Mouse (Mus musculus): Measurements from ENCODE around the gene Zbtb5. TPM values are rescaled to one million over a fixed set of nuclear protein-coding genes. Genes with fewer than 3 reads are reported as not detected.
"Not testable (repeated sequence)": the region's sequence is repeated elsewhere in the genome, so short reads cannot be mapped to it uniquely, and the experiment has no call there.

Zbtb5 gene
- polyA plus RNA-seq (2016; fragmentation: Nextera tagmentation; extraction: Ambion mirVana), result 36.5 and 37.6 TPM in 2 replicates

- Histone ChIP-seq H3K27ac (peak within 1 kb of the TSS; percentile 96), H3K9me3 (no peaks in the 10 kb centered on the region)
- peak; percentile 99 for DNase-seq (ENCODE audit: extremely low spot score, low spot score)
Observed at GRCm38 (mm10) chr4:45012105-45012975, at the start of gene Zbtb5. Gene Zbtb5 (minus strand): TSS chr4:45012412.

DNA sequence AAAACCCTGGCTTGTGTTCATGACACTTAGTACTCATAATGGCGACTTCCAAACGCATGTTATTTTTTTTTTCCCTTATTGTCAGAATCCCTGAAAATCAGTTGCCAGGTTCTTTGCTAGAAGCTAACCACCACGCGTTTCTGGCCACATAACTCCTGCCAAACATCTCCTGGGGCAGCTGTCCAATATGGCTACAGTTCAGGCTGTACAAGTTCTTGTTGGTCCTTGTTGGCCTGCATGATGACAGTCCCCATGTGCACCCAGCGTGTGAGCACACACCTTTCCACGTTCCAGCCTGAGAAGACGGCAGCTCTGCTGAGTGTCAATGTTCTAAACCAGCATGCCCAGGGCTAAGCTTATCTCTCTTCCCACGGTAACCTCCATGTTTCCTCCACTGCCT, 43.2 kb upstream of the Zbtb5 start:
- Histone ChIP-seq H3K4me3 (no peak overlapping the region), H3K9me3 (no peaks in the 10 kb centered on the region), H3K27ac (no peak overlapping the region), H3K36me3 (replicated peaks) (peaks cover 47% of the 10 kb centered on the region), H3K27me3 (ENCODE audit: poor library complexity, severe bottlenecking) (no peaks in the 10 kb centered on the region), H3K4me1 (no peaks in the 10 kb centered on the region)
- 90% methylated on average over 8 of the region's 8 CpGs for WGBS
- DNase-seq (ENCODE audit: extremely low spot score, low spot score), result no peak

More at GRCm38 (mm10) chr4:45012105-45012975, at the start of gene Zbtb5:
- Histone ChIP-seq H3K4me1 (peaks cover 27% of the 10 kb centered on the region), H3K27me3 (ENCODE audit: poor library complexity, severe bottlenecking) (no peaks in the 10 kb centered on the region), H3K4me3 (peak within 1 kb of the TSS; percentile 83), H3K36me3 (replicated peaks) (peaks cover 4% of the 10 kb centered on the region; the same call in 1 of the 2 replicates)
- WGBS, result under 1% methylated on average over 62 of the region's 63 CpGs

DNA sequence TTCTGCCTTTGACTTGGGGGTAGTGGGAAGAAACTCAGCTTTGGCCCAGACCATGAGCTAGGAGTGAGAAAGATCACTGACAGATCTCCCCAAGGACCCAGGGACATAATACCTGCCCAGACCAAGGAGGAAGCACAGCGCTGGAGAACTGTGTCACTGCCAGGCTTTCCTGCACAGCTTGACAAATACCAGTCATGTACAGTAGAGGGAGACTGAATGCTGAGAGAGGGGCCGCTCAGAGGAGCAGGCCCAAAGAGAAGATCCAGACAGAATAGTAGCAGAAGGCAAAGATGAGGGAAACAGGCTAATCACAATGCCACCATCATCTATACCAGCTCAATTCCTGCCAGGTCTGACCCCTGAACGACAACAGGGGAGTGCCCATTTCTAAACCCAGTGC, 42.6 kb upstream of the Zbtb5 start:
- WGBS, result 56% methylated on average over 3 of the region's 3 CpGs
- Histone ChIP-seq H3K27ac (no peak overlapping the region), H3K4me3 (no peak overlapping the region), H3K9me3 (no peaks in the 10 kb centered on the region), H3K36me3 (replicated peaks) (peaks cover 44% of the 10 kb centered on the region), H3K4me1 (no peaks in the 10 kb centered on the region), H3K27me3 (ENCODE audit: poor library complexity, severe bottlenecking) (no peaks in the 10 kb centered on the region)
- DNase-seq (ENCODE audit: extremely low spot score, low spot score), result no peak

GRCm38 (mm10) chr4:45047956-45048355, 35.7 kb upstream of the Zbtb5 start:
- H3K4me1 ChIP-seq, result no peaks in the 10 kb centered on the region
- no peaks in the 10 kb centered on the region for H3K9me3 ChIP-seq
- H3K36me3 ChIP-seq (replicated peaks), result peaks cover 64% of the 10 kb centered on the region
- DNase-seq (ENCODE audit: extremely low spot score, low spot score), result no peak
- H3K27me3 ChIP-seq (ENCODE audit: poor library complexity, severe bottlenecking), result no peaks in the 10 kb centered on the region
- WGBS, result 77% methylated on average over 9 of the region's 9 CpGs
- no peak overlapping the region for H3K27ac ChIP-seq
- no peak overlapping the region for H3K4me3 ChIP-seq

GRCm38 (mm10) chr4:45047286-45047887, 35.2 kb upstream of the Zbtb5 start:
- H3K4me1 ChIP-seq, result no peaks in the 10 kb centered on the region
- H3K36me3 ChIP-seq (replicated peaks), result peaks cover 67% of the 10 kb centered on the region
- H3K27me3 ChIP-seq (ENCODE audit: poor library complexity, severe bottlenecking), result no peaks in the 10 kb centered on the region
- 93% methylated on average over 9 of the region's 9 CpGs for WGBS
- no peaks in the 10 kb centered on the region for H3K9me3 ChIP-seq
- H3K27ac ChIP-seq, result no peak overlapping the region
- DNase-seq (ENCODE audit: extremely low spot score, low spot score), result no peak
- no peak overlapping the region for H3K4me3 ChIP-seq

DNA sequence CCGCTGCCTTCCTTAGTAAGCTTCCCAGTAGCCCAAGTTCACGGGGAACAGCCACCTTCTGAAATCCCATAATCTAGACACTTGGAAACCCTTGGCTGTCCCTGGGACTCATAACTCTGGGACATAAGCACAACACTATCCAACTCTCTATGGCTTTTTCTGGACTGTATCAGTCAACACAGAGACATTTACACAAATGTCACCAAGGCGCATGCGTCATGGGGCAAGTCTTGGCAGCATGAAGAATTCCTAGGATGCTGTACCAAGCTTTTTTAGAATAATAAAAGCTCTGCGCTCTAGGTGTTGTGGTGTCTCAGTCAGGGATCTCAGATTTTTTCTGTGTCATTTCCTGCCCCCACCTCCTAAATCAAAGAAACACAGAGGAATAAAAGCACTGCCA, 34.5 kb upstream of the Zbtb5 start:
- Histone ChIP-seq H3K4me1 (no peaks in the 10 kb centered on the region), H3K9me3 (no peaks in the 10 kb centered on the region), H3K4me3 (no peak overlapping the region), H3K27me3 (ENCODE audit: poor library complexity, severe bottlenecking) (no peaks in the 10 kb centered on the region), H3K36me3 (replicated peaks) (peaks cover 72% of the 10 kb centered on the region), H3K27ac (no peak overlapping the region)
- 94% methylated on average over 5 of the region's 5 CpGs for WGBS
- no peak for DNase-seq (ENCODE audit: extremely low spot score, low spot score)

DNA sequence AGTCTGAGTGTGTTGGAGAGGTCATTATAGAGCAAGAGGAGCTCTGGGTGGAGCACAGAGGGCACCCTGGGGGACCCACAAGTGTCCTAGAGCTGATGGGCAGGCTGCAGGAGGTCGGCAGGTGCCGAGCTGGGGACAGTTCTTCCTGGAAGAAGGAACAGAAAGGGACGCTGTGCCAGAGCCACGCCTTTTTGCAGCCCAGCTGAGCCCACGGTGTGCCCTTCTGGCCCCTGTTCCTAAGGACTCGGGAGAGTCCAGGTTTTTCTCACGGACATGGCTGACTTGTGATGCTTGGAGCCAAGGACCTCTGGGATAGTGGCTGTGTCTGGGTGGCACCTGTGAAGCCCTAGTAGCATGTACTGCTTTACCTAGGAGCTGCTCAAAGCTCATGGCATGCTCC, 28.6 kb upstream of the Zbtb5 start:
- peaks cover 74% of the 10 kb centered on the region for H3K36me3 ChIP-seq (replicated peaks)
- no peak overlapping the region for H3K27ac ChIP-seq
- H3K4me1 ChIP-seq, result no peaks in the 10 kb centered on the region
- H3K4me3 ChIP-seq, result no peak overlapping the region
- no peaks in the 10 kb centered on the region for H3K27me3 ChIP-seq (ENCODE audit: poor library complexity, severe bottlenecking)
- no peak for DNase-seq (ENCODE audit: extremely low spot score, low spot score)
- H3K9me3 ChIP-seq, result no peaks in the 10 kb centered on the region
- WGBS, result 85% methylated on average over 7 of the region's 7 CpGs

GRCm38 (mm10) chr4:45039546-45039945, 27.3 kb upstream of the Zbtb5 start:
- H3K27ac ChIP-seq; H3K4me1 ChIP-seq; H3K4me3 ChIP-seq; H3K9me3 ChIP-seq; DNase-seq (ENCODE audit: extremely low spot score, low spot score); H3K27me3 ChIP-seq (ENCODE audit: poor library complexity, severe bottlenecking): not testable (repeated sequence)
- 94% methylated on average over 7 of the region's 7 CpGs for WGBS
- H3K36me3 ChIP-seq (replicated peaks), result peaks cover 75% of the 10 kb centered on the region

DNA sequence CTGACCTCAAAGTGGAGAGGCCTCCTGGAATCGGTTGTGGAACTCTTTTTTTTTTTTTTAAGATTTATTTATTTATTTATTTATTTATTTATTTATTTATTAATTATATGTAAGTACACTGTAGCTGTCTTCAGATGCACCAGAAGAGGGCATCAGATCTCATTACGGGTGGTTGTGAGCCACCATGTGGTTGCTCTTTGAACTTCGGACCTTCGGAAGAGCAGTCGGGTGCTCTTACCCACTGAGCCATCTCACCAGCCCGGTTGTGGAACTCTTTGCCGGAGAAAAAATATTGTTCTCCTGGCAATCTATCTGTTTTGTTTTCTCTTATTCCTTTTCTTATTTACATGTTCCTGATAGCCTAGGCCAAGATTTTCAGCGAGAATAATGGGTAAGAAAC, 26.7 kb upstream of the Zbtb5 start:
- not testable (repeated sequence) for H3K27me3 ChIP-seq (ENCODE audit: poor library complexity, severe bottlenecking); DNase-seq (ENCODE audit: extremely low spot score, low spot score); H3K4me1 ChIP-seq; H3K4me3 ChIP-seq; H3K27ac ChIP-seq; H3K9me3 ChIP-seq
- WGBS, result 70% methylated on average over 8 of the region's 8 CpGs
- peaks cover 74% of the 10 kb centered on the region for H3K36me3 ChIP-seq (replicated peaks)

DNA sequence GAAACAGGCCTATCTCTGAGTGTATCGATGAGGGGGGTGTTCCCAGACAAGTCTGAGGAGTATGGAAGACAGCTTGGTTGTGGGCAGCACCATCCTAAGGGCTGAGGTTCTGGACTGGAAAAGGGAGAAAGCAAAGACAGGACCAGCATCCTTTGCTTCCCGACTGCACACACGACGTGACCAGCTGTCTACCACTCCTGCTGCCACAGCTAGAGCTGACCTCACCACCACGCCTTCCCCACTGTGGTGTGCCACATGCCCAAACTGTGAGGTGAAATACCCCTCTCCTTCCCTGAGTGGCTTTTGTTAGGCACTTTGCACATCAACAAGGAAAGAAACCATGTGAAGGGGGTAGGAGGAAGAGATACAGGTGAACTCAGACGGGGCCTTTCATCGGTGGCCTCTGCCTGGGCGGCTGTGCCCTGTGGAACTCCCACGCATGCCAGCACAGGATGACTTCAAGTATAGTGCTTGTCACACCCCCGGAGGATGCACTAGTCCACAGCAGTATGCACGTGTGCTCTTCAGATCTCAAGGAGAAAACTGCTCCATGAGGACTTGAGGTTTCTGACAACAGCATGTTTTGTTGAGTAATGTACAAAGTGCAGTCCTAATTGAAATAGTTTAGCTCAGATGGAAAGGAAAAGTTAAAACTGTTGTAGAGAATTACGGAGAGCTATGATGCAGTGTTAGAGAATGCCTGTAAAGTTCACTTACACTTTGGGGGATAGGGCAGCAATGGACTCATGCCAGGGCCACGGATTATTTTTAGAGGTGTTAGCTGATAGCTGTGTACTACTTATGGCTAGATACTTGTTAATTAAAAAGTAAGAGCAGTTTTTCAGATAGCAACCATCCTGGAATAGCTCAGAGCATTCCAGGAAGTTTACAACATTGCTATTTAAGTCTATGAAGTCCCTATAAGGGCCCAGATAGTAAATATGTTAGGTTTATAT, 25.5 kb upstream of the Zbtb5 start:
- no peaks in the 10 kb centered on the region for H3K4me1 ChIP-seq
- no peaks in the 10 kb centered on the region for H3K27me3 ChIP-seq (ENCODE audit: poor library complexity, severe bottlenecking)
- 92% methylated on average over 13 of the region's 13 CpGs for WGBS
- H3K36me3 ChIP-seq (replicated peaks), result peaks cover 75% of the 10 kb centered on the region
- H3K4me3 ChIP-seq, result no peak overlapping the region
- no peak for DNase-seq (ENCODE audit: extremely low spot score, low spot score)
- no peaks in the 10 kb centered on the region for H3K9me3 ChIP-seq
- no peak overlapping the region for H3K27ac ChIP-seq

DNA sequence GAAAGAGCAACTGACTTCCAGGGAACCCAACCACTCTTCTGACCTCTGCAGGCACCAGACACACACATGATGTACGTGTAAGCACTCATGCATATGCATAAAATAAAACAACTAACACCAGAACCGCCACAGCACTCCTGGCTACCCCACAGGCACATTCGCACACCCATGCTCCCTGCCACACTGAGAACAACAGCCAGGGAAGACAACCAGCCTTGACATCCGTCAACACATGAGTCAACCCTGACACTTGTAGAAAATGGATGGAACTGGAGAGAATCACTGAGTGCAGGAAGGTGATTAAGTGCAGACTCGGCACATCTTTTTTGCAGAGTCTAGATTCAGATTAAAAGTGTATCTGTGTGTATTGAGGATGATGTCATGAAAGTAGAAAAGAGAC, 24.4 kb upstream of the Zbtb5 start:
- Histone ChIP-seq H3K4me3 (no peak overlapping the region), H3K36me3 (replicated peaks) (peaks cover 79% of the 10 kb centered on the region), H3K27ac (no peak overlapping the region), H3K4me1 (no peaks in the 10 kb centered on the region), H3K9me3 (no peaks in the 10 kb centered on the region), H3K27me3 (ENCODE audit: poor library complexity, severe bottlenecking) (no peaks in the 10 kb centered on the region)
- 91% methylated on average over 5 of the region's 5 CpGs for WGBS
- no peak for DNase-seq (ENCODE audit: extremely low spot score, low spot score)

DNA sequence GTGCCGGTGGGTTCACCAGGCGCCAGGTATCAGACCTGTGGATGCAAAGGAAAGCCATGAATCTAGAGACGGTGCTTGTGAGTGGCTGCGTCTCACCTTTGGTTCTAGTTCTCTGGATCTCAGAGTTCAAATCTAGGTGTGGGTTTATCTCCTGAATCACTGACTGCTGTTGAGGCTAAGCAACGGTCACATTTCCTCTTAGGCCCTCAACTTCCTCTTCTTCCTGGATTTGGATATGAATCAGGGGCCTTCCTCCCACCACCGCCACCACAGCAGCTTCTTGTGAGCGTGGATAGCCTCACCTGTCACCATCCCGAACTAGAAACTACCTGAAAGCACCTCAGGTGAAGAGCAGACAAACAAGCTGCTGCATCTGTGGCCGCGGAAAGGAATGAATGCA, 23.8 kb upstream of the Zbtb5 start:
- Histone ChIP-seq H3K27ac (no peak overlapping the region), H3K4me3 (no peak overlapping the region), H3K36me3 (replicated peaks) (peaks cover 79% of the 10 kb centered on the region), H3K9me3 (no peaks in the 10 kb centered on the region), H3K27me3 (ENCODE audit: poor library complexity, severe bottlenecking) (no peaks in the 10 kb centered on the region), H3K4me1 (no peaks in the 10 kb centered on the region)
- no peak for DNase-seq (ENCODE audit: extremely low spot score, low spot score)
- WGBS, result 92% methylated on average over 10 of the region's 10 CpGs
